Mouse (Mus musculus): Measurements from ENCODE around the gene Cfap100. TPM values are rescaled to one million over a fixed set of nuclear protein-coding genes. Genes with fewer than 3 reads are reported as not detected.

The Cfap100 gene
- polyA plus RNA-seq, 1 experiment from 2014 or later, result 0.06 TPM

GRCm38 (mm10) chr6:90473630-90474360 lies 45.2 kb upstream of the Cfap100 start:
- ATAC-seq (no peak), DNase-seq (no peak)
- Histone ChIP-seq H3K9ac (replicated peaks) (no peak overlapping the region), H3K4me1 (ENCODE audit: insufficient read depth) (peaks cover 20% of the 10 kb centered on the region), H3K4me3 (ENCODE audit: low read depth, low read length) (no peak overlapping the region), H3K36me3 (replicated peaks; ENCODE audit: insufficient read depth, low read length) (peaks cover 18% of the 10 kb centered on the region; the same call in 1 of the 2 replicates), H3K27me3 (ENCODE audit: insufficient read depth, low read length) (no peaks in the 10 kb centered on the region), H3K9me3 (ENCODE audit: low read length) (no peaks in the 10 kb centered on the region), H3K4me2 (ENCODE audit: low read depth, low read length) (0 out of 2 replicates have a peak overlapping the region, but pooled peaks have one; percentile 3), H3K27ac (ENCODE audit: low read depth) (no peak overlapping the region)
- WGBS (ENCODE audit: insufficient replicate concordance), result 89% methylated on average over 24 of the region's 24 CpGs
- TF ChIP-seq CTCF (IDR thresholded peaks at IDR 0.05; ENCODE audit: low read depth), result no peak
- no peak for TF ChIP-seq EP300 (IDR thresholded peaks at IDR 0.05; ENCODE audit: low read depth)

- WGBS (ENCODE audit: insufficient replicate concordance), result 79% methylated on average over 3 of the region's 3 CpGs
- TF ChIP-seq EP300 (IDR thresholded peaks at IDR 0.05; ENCODE audit: low read depth), result no peak
- no peak for TF ChIP-seq CTCF (IDR thresholded peaks at IDR 0.05; ENCODE audit: low read depth)
- no peak for DNase-seq
- peak overlapping the region; percentile 38; the same call in 1 of the 2 replicates for H3K4me2 ChIP-seq (ENCODE audit: low read depth, low read length)
- H3K4me3 ChIP-seq (ENCODE audit: low read depth, low read length), result no peak overlapping the region
- H3K27me3 ChIP-seq (ENCODE audit: insufficient read depth, low read length), result no peaks in the 10 kb centered on the region
- peaks cover 20% of the 10 kb centered on the region for H3K4me1 ChIP-seq (ENCODE audit: insufficient read depth)
- no peaks in the 10 kb centered on the region for H3K9me3 ChIP-seq (ENCODE audit: low read length)
- no peak overlapping the region; the same call in 1 of the 2 replicates for H3K9ac ChIP-seq (replicated peaks)
- ATAC-seq, result no peak
- peaks cover 18% of the 10 kb centered on the region; the same call in 1 of the 2 replicates for H3K36me3 ChIP-seq (replicated peaks; ENCODE audit: insufficient read depth, low read length)
- no peak overlapping the region for H3K27ac ChIP-seq (ENCODE audit: low read depth)
These were observed 44.1 kb upstream of the Cfap100 start for GRCm38 (mm10) chr6:90472697-90473096.

DNA sequence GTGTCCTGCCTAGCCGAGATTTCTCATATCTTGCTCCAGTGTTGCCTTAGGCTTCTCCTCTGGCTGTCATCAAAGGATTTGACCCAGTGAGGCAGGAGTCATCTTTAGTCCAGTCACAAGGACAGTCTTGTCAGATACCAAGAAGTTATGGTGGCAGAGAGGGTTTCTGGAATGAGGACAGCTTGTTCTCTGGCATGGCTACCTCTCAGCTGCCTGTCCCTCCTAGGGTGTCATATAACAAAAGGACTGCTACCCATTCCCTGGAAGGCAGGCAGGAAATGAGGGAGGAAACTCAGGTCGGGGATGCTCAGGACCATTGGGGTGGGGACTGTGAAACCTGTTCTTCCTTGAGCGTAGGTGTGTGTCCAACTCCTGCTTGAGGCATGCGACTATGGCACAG lies 43.5 kb upstream of the Cfap100 start:
- H3K27ac ChIP-seq (ENCODE audit: low read depth), result peak overlapping the region; percentile 1; the same call in 1 of the 2 replicates
- H3K4me1 ChIP-seq (ENCODE audit: insufficient read depth), result peaks cover 20% of the 10 kb centered on the region
- H3K4me2 ChIP-seq (ENCODE audit: low read depth, low read length), result peak overlapping the region; percentile 38; the same call in 1 of the 2 replicates
- DNase-seq, result no peak
- H3K9me3 ChIP-seq (ENCODE audit: low read length), result no peaks in the 10 kb centered on the region
- no peaks in the 10 kb centered on the region for H3K27me3 ChIP-seq (ENCODE audit: insufficient read depth, low read length)
- 65% methylated on average over 4 of the region's 4 CpGs for WGBS (ENCODE audit: insufficient replicate concordance)
- TF ChIP-seq CTCF (IDR thresholded peaks at IDR 0.05; ENCODE audit: low read depth), result no peak
- TF ChIP-seq EP300 (IDR thresholded peaks at IDR 0.05; ENCODE audit: low read depth), result no peak
- H3K36me3 ChIP-seq (replicated peaks; ENCODE audit: insufficient read depth, low read length), result peaks cover 18% of the 10 kb centered on the region; the same call in 1 of the 2 replicates
- no peak overlapping the region; the same call in 1 of the 2 replicates for H3K9ac ChIP-seq (replicated peaks)
- no peak for ATAC-seq
- H3K4me3 ChIP-seq (ENCODE audit: low read depth, low read length), result no peak overlapping the region

GRCm38 (mm10) chr6:90470947-90471541 lies 42.4 kb upstream of the Cfap100 start:
- Histone ChIP-seq H3K4me1 (ENCODE audit: insufficient read depth) (peaks cover 13% of the 10 kb centered on the region), H3K9ac (replicated peaks) (peak overlapping the region; percentile 71), H3K36me3 (replicated peaks; ENCODE audit: insufficient read depth, low read length) (peaks cover 18% of the 10 kb centered on the region), H3K9me3 (ENCODE audit: low read length) (no peaks in the 10 kb centered on the region), H3K4me2 (ENCODE audit: low read depth, low read length) (peak overlapping the region; percentile 74), H3K27ac (ENCODE audit: low read depth) (peak overlapping the region; percentile 69), H3K4me3 (ENCODE audit: low read depth, low read length) (peak overlapping the region; percentile 48; the same call in 1 of the 2 replicates), H3K27me3 (ENCODE audit: insufficient read depth, low read length) (no peaks in the 10 kb centered on the region)
- ATAC-seq, result no peak
- 62% methylated on average over 12 of the region's 12 CpGs for WGBS (ENCODE audit: insufficient replicate concordance)
- TF ChIP-seq CTCF (IDR thresholded peaks at IDR 0.05; ENCODE audit: low read depth) (no peak), EP300 (IDR thresholded peaks at IDR 0.05; ENCODE audit: low read depth) (peak; percentile 42; the same call in 1 of the 2 replicates)
- DNase-seq, result no peak

- Histone ChIP-seq H3K9me3 (ENCODE audit: low read length) (no peaks in the 10 kb centered on the region), H3K4me3 (ENCODE audit: low read depth, low read length) (peak overlapping the region; percentile 48; the same call in 1 of the 2 replicates), H3K27me3 (ENCODE audit: insufficient read depth, low read length) (no peaks in the 10 kb centered on the region), H3K27ac (ENCODE audit: low read depth) (peak overlapping the region; percentile 69), H3K4me2 (ENCODE audit: low read depth, low read length) (peak overlapping the region; percentile 74), H3K9ac (replicated peaks) (peak overlapping the region; percentile 71), H3K36me3 (replicated peaks; ENCODE audit: insufficient read depth, low read length) (peaks cover 18% of the 10 kb centered on the region), H3K4me1 (ENCODE audit: insufficient read depth) (peaks cover 9% of the 10 kb centered on the region)
- TF ChIP-seq CTCF (IDR thresholded peaks at IDR 0.05; ENCODE audit: low read depth) (no peak), EP300 (IDR thresholded peaks at IDR 0.05; ENCODE audit: low read depth) (no peak)
- WGBS (ENCODE audit: insufficient replicate concordance), result 78% methylated on average over 2 of the region's 2 CpGs
- no peak for ATAC-seq
- no peak for DNase-seq
These were observed 41.7 kb upstream of the Cfap100 start for GRCm38 (mm10) chr6:90470255-90470654.

DNA sequence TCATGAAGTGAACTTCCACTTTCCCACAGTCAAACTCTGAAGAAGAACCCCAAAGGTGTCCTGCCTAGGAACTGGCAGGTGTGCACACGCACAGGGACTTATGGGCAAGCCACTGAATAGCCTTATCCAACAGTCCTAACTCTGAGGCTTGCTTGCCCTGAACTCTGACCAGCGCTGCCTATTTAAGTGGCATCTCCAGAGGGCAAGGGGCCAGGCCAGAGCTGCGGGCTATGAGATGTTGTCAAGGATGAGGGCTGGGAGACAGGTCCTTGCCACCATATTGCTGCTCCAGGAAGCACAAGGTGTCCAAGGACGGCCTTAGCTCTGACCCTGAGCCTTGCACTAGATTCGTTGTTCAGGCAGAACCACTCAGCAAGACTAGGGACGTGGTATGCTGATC lies 40.4 kb upstream of the Cfap100 start:
- Histone ChIP-seq H3K4me1 (ENCODE audit: insufficient read depth) (peaks cover 6% of the 10 kb centered on the region), H3K27ac (ENCODE audit: low read depth) (peak overlapping the region; percentile 59; the same call in 1 of the 2 replicates), H3K4me3 (ENCODE audit: low read depth, low read length) (peak overlapping the region; percentile 48), H3K4me2 (ENCODE audit: low read depth, low read length) (peak overlapping the region; percentile 74), H3K27me3 (ENCODE audit: insufficient read depth, low read length) (no peaks in the 10 kb centered on the region), H3K9me3 (ENCODE audit: low read length) (no peaks in the 10 kb centered on the region), H3K36me3 (replicated peaks; ENCODE audit: insufficient read depth, low read length) (peaks cover 15% of the 10 kb centered on the region), H3K9ac (replicated peaks) (peak overlapping the region; percentile 71)
- 68% methylated on average over 6 of the region's 6 CpGs for WGBS (ENCODE audit: insufficient replicate concordance)
- TF ChIP-seq EP300 (IDR thresholded peaks at IDR 0.05; ENCODE audit: low read depth), result no peak
- no peak for TF ChIP-seq CTCF (IDR thresholded peaks at IDR 0.05; ENCODE audit: low read depth)
- DNase-seq (no peak), ATAC-seq (no peak)

Data from liver, postnatal 0 days (tissue).